Mouse (Mus musculus) activated CD4-positive, CD25-positive, alpha-beta regulatory T cell, adult 4 months (primary cell): ENCODE measurements around the gene Vps13a. TPM values are rescaled to one million over a fixed set of nuclear protein-coding genes. Genes with fewer than 3 reads are reported as not detected.

Source experiments
- ATAC-seq: one replicate; pipeline ENCODE4 v1.8.0; 2017
- polyA plus RNA-seq, 2 experiments: library from polyadenylated mRNA; unstranded; fragments of 100-300 nt; shearing (Covaris generic); gene quantifications; one replicate each; pipeline ENCODE4 v1.2.1; 2017

Gene Vps13a
- polyA plus RNA-seq, 2 experiments from 2014 or later, result 33.4 to 43.5 TPM

GRCm38 (mm10) chr19:16579656-16580260 lies 201.0 kb downstream of the Vps13a start:
- no peak for ATAC-seq

- no peak for ATAC-seq
These were observed 203.9 kb downstream of the Vps13a start for GRCm38 (mm10) chr19:16576790-16577189.

Other genes starting within 250 kb of the Vps13a start
- not detected for gene Foxb2, start 92.9 kb upstream of the Vps13a start, polyA plus RNA-seq
- gene Prune2, start 175.2 kb upstream of the Vps13a start, polyA plus RNA-seq, result under 1 TPM in 1 of 2 experiments, not detected in 1; 0.37 TPM